In the genomic region with DNA sequence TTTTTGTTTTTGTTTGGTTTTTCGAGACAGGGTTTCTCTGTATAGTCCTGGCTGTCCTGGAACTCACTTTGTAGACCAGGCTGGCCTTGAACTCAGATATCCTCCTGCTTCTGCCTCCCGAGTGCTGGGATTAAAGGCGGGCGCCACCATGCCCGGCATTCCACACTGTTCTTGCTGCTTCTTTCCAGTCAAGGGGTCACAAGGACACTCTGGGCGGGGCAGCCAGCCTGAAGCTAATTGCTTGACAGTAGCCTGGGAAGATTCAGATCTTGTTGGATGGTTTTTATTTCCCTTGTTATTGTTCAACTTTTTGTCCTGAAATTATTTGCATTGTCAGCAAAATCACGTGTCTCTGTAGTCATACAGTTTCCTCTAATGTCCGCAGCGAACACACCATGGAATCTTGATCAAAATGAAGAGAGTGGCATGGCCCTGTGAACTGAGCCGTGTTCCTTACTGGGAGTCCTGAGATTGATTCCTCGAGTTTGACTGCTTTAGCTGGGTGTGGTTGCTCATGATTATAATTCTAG, we compare ENCODE assay signal across 25 mouse cellular contexts. TPM values are rescaled to one million over a fixed set of nuclear protein-coding genes. Genes with fewer than 3 reads are reported as not detected.
"Had no signal": no experiment of that assay in that cellular context is flagged by ENCODE, and none has a peak within 500 bp of the region (broad histone marks: within the 10 kb centered on the region; RNA-seq: fewer than 3 reads in every experiment).

No protein-coding gene starts in this region.

- H3K9me3 ChIP-seq: limb, embryonic 12.5 days; limb, embryonic 15.5 days; midbrain, embryonic 12.5 days; midbrain, embryonic 15.5 days; neural tube, embryonic 12.5 days; neural tube, embryonic 15.5 days had no signal

- H3K4me1 ChIP-seq: limb, embryonic 12.5 days; limb, embryonic 15.5 days; midbrain, embryonic 12.5 days; midbrain, embryonic 15.5 days; neural tube, embryonic 12.5 days; neural tube, embryonic 15.5 days had no signal

- H3K36me3 ChIP-seq: limb, embryonic 12.5 days; limb, embryonic 15.5 days; midbrain, embryonic 12.5 days; midbrain, embryonic 15.5 days; neural tube, embryonic 12.5 days; neural tube, embryonic 15.5 days had no signal

- H3K9ac ChIP-seq: limb, embryonic 12.5 days; limb, embryonic 15.5 days; liver, embryonic 14.5 days; liver, postnatal 0 days; lung, embryonic 14.5 days; midbrain, embryonic 12.5 days; midbrain, embryonic 15.5 days; neural tube, embryonic 12.5 days; neural tube, embryonic 15.5 days had no signal

- H3K27ac ChIP-seq: kidney, postnatal 0 days; limb, embryonic 12.5 days; limb, embryonic 15.5 days; liver, embryonic 14.5 days; macrophage; midbrain, embryonic 12.5 days; midbrain, embryonic 15.5 days; neural tube, embryonic 12.5 days; neural tube, embryonic 15.5 days; stomach, postnatal 0 days had no signal

- H3K4me3 ChIP-seq: limb, embryonic 12.5 days; limb, embryonic 15.5 days; midbrain, embryonic 12.5 days; midbrain, embryonic 15.5 days; neural tube, embryonic 12.5 days; neural tube, embryonic 15.5 days had no signal

- DNase-seq: kidney, postnatal 4 days; left cerebral cortex, postnatal 4 days; liver, postnatal 0 days; lung, embryonic 14.5 days; right cerebral cortex, adult 18-20 months; right cerebral cortex, postnatal 14 days; right cerebral cortex, postnatal 4 days; thymus, adult 2 months; thymus, postnatal 14 days; thymus, postnatal 4 days had no signal

RNA-seq across cellular contexts. Expression of gene Havcr1, which starts 3.3 kb away (rescaled TPM):
- total RNA-seq: layer of hippocampus, adult 18-20 months; layer of hippocampus, postnatal 14 days; left cerebral cortex, adult 8-10 months; left cerebral cortex, postnatal 14 days; left cerebral cortex, postnatal 4 days had no signal

RNA-seq across cellular contexts. Expression of gene Timd2, which starts 24.7 kb away (rescaled TPM):
- total RNA-seq: layer of hippocampus, adult 18-20 months; layer of hippocampus, postnatal 14 days; left cerebral cortex, adult 8-10 months; left cerebral cortex, postnatal 14 days; megakaryocyte, adult 5-6 weeks had no signal
